Mouse (Mus musculus) left cerebral cortex, adult 2 months (tissue): ENCODE data around the gene Hoxa1. TPM values are rescaled to one million over a fixed set of nuclear protein-coding genes. Genes with fewer than 3 reads are reported as not detected.

ENCODE experiments used
- DNase-seq, 2 experiments: peaks; one replicate each; pipeline ENCODE4 v3.0.0; 2021 to 2022; ENCODE audit warnings: low spot score in 2 of 2, mixed read lengths in 1 of 2; ENCODE audit errors: extremely low spot score in 1 of 2
- H3K27ac ChIP-seq: fragments of 200-600 bp; 2 replicates; pipeline ENCODE4 v1.8.1; 2022
- H3K4me3 ChIP-seq: fragments of 200-600 bp; 2 replicates; pipeline ENCODE4 v1.8.1; 2022
- CTCF ChIP-seq: fragments of 200-600 bp; IDR thresholded peaks from 2 replicates; pipeline ENCODE4 v1.8.1; 2022; ENCODE audit warnings: antibody characterized with exemption, mild to moderate bottlenecking, moderate library complexity
- intact Hi-C: fragments of 180-260 bp; cut with DNase I; formaldehyde crosslinking; loops from one replicate; pipeline ENCODE4 v1.15.1; 2025
- total RNA-seq, 2 experiments: library from RNA; stranded (reverse); gene quantifications; 2 replicates each; pipeline ENCODE4 v1.2.3; 2021

Hoxa1 gene
- total RNA-seq, 2 experiments from 2014 or later: not detected

DNA sequence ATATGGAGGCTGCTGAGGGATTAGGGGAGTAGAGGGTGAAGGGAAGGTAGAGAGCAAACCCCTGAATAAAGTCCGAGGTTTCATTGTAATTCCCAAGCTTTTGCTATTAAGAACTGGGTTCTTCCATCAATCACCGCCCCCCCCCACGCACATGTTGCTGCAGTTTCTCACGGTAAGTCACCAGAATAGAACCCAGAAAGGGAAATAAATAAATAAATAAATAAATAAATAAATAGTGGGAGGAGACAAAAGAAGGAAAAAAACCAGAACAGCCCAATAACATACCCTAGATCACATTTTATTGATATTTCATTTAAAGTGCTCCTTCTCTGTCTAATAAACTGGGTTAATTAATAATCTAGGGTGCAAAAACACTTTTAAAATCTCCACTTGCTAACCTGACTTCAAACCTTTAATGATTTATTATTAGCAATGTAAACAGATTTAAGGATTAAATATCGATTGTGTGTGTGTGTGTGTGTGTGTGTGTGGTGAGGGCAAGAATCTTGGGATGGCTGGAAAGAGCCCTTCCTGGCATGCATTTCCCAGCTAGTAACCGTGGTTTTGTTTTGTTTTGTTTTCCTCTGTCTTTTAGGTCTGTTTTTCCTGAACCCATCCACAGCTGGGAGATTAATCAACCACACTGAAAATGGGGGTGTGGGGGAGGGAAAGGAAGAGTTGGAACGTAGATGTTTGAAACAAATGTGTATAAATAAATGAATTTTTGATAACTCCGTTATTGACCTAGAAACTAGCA, 3.4 kb upstream of the Hoxa1 start:
- Histone ChIP-seq H3K27ac (no peak overlapping the region), H3K4me3 (no peak overlapping the region)
- intact Hi-C loops: loop anchor here (5.0 kb wide), 1 partner anchor 151 kb away; the partner anchor contains the start of gene Evx1
- no peak for DNase-seq
- no peak for TF ChIP-seq CTCF

DNA sequence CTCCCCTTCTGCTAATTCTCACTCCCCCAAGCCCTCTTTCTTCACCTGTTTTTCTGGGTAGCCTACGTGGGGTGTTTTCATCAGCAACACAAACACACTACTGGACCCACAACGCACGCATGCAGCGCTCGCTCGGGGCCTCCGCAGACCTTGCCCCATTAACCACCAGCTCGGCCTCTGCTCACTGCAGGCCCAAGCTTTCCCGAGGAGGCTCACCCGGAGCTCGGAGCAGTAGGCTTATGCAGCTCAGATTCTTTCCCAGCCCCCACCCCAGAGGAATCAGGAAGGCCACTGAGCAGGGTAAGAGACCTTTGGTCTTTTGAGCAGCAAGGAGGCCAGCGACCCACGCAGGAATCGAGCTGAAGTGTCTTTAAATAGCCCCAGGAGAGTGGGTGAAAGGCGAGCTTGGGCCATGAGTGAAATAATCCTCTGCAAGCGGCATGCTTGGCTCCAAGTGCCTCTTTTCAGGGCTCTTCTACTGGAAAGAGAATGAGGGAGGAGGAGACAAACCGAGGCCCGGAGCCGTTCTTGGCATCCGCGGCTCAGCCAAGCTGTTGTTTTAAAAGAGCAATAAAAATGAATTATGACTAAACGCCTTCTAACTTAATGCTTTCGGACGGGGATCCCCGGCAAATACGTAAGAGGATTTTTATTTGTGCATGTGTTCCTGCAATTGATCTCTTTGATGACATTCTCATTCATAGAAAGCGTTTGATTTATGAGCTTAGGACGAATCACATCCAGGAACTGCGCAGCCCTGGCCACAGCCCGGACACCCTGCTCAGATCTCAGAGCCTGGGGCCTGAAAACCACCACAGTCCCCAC, 2.6 kb upstream of the Hoxa1 start:
- Histone ChIP-seq H3K4me3 (no peak overlapping the region), H3K27ac (no peak overlapping the region)
- DNase-seq: no peak
- intact Hi-C loops: loop anchor here (5.0 kb wide), 1 partner anchor 152 kb away; the partner anchor contains the start of gene Evx1
- TF ChIP-seq CTCF: no peak

DNA sequence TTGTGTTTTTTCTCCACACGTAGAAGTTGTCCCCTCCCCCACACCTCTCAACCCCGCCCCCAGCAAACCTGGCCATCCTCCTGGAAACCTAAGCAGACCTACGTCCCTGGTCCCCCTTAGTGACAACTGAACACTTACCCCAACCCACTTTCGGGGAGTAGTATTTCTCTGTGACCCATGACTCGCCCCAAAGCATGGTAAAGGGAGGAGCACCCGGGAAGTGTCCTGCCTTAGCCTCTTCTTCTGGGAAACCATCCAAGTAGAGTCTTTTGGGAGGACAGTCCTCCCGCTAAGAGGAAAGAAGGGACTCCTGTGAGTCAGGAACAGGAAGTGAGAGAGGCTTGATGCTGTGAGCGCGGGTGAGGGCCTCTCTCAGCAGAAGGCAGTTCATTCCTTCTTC, 1.9 kb upstream of the Hoxa1 start:
- no peak for DNase-seq
- no peak overlapping the region for H3K4me3 ChIP-seq
- no peak overlapping the region for H3K27ac ChIP-seq
- intact Hi-C loops: loop anchor here (5.0 kb wide), 2 partner anchors 148 to 152 kb away; partner anchors contain the start of genes Evx1 and Skap2
- no peak for TF ChIP-seq CTCF

DNA sequence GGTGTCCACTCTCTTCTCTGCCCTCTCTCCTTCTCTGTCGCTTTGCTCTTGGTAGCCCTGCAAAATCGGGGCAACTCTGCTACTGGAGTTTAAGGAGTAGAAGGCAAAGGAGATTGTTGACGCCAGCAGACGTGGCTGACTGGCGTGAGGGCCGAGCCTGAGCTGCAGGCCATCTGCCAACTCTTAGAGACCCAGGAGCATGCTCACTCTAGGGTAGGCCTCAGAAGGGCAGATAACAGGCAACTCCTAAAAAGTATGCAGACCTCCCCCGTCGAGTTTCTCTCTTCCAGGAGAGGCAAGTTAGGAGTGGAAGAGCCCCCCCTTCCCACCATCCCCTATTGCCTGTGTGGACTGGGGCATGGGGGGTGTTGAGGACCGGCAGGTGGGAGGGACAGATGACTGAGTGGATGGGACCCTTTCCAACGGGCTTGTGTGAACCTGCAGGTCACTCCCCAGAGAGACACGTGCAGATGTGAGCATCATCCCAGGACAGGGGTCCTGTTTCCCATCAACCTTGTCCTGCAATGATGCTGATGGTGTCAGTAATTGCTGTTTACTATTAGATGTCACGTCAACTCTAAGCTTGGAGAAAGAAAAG, 1.1 kb upstream of the Hoxa1 start:
- DNase-seq: no peak
- intact Hi-C loops: loop anchor here (5.0 kb wide), 1 partner anchor 147 kb away; the partner anchor contains the start of gene Skap2
- no peak for TF ChIP-seq CTCF
- Histone ChIP-seq H3K4me3 (no peak overlapping the region), H3K27ac (no peak overlapping the region)

DNA sequence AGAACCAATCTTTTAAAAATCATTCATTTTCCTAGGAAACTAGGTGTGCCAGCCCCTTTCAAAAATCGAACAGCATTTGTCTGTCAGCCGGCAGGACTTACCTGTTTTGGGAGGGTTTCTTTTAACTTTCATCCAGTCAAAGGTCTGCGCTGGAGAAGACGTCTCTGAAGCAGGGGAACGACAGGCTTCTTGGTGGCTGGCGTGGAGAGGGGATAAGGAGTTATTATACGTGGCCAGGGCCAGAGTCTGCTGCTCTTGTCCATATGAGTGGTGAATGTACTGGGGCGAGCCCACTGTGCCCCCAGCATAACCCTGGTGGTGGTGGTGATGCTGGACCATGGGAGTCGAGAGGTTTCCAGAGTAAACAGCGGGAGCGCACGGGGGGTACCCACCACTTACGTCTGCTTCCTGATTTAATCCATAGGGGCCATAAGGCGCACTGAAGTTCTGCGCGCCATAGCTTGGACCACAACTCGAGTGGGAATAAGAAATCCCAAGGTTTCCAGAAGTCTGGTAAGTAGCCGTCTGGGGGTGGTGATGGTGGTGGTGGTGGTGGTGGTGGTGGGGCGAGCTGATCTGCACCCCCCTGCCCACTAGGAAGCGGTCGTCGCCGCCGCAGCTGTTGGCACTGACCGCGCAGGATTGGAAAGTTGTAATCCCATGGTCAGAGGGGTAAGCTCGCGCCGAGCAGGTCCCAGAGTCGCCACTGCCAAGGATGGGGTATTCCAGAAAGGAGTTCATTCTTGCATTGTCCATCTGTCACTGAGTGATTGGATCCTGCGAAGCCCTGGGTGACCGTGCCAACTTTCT, 446 bp downstream of the Hoxa1 start:
- Histone ChIP-seq H3K4me3 (no peak overlapping the region), H3K27ac (no peak overlapping the region)
- intact Hi-C loops: loop anchor here (5.0 kb wide), 1 partner anchor 145 kb away; the partner anchor contains the start of gene Skap2
- DNase-seq: no peak
- no peak for TF ChIP-seq CTCF

DNA sequence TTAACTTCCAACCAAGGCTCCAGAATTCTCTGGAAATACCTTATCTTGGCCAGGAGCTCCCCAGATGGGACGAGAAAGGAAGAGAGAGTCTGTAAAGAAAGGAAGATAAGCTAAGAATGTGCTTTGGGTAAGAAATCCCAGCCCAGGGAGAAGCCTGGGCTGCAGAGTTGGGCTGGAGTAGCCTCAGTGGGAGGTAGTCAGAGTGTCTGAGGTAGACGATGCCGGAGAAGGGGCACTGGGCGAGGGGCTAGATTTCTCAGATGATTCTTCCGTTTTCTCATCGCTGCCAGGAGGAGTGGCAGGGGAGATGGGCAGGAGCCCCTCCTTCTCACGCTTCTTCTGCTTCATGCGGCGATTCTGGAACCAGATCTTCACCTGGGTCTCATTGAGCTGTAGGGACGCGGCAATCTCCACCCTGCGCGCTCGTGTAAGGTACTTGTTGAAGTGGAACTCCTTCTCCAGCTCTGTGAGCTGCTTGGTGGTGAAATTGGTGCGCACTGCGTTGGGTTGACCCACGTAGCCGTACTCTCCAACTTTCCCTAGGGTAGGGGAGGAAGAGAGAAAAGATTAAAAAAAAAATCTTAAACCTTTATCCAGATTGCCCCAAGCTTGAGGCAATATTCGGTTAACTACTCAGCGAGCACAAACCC, 1.4 kb downstream of the Hoxa1 start:
- intact Hi-C loops: loop anchor here (5.0 kb wide), 1 partner anchor 144 kb away; the partner anchor contains the start of gene Skap2
- DNase-seq: no peak
- Histone ChIP-seq H3K27ac (no peak overlapping the region), H3K4me3 (no peak overlapping the region)
- no peak for TF ChIP-seq CTCF

DNA sequence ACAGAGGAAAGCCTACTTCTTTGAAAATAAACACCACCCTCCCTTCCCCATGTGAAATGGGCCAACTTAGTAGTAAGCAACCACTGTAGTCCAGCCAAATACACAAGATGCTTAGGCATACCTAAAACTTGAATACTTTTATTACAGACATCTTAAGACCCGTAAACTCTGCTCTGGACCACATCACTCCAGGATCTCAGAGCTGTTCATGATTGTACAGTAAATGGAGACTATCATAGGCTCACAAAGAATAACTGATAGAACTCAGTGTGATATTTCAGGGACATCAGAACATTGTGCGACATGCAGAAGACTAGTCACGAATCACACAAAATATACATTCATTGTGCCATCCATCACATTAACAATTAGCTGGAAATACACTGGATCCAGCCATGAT, 2.6 kb downstream of the Hoxa1 start:
- Histone ChIP-seq H3K27ac (no peak overlapping the region), H3K4me3 (no peak overlapping the region)
- intact Hi-C loops: loop anchor here (5.0 kb wide), 1 partner anchor 143 kb away; the partner anchor contains the start of gene Skap2
- no peak for DNase-seq
- TF ChIP-seq CTCF: no peak

DNA sequence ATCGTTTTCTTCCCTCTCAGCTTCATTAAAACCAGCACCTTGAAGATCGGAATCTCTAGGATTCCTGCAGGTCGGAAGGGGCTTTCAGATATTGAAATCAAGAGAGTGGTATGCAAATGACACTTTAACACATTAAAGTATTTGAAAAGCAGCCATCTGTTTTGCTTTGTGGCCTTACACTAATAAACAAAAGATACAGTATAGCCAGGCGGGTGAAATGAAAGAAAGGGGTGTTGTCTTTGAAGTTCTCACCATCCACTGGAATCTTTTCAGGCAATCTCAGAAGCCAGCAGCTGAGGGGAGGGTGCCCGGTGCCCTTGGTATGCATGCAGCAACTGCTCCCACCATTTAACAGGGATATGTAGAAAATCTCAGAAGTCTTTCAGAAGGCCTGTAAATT, 4.1 kb downstream of the Hoxa1 start:
- Histone ChIP-seq H3K4me3 (no peak overlapping the region), H3K27ac (no peak overlapping the region)
- no peak for DNase-seq
- TF ChIP-seq CTCF: no peak
- intact Hi-C loops: no loop called here

DNA sequence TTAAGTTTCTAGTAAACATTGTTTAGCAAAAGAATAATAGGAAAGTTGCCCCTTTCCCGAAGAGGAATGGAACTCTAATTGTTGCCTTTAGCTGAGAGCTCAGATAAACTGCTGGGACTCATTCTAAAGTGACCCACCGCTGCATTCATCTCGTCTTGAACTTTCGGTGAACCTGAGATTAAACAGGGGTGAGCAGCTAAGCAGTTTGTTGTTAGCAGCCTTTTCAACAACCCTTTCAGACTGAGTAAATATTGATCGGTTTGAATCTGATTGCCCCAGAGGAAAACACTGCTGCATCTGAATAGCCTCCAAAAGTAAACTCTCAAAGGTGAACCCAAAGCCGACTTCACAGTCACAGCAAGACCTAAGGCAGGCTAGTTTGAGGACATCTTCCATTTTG, 4.8 kb downstream of the Hoxa1 start:
- H3K27ac ChIP-seq: no peak overlapping the region
- no peak for DNase-seq
- H3K4me3 ChIP-seq: no peak overlapping the region
- TF ChIP-seq CTCF: no peak
- intact Hi-C loops: loop anchor here (1.0 kb wide), 1 partner anchor 37 kb away; no protein-coding TSS in a partner anchor
